Mouse (Mus musculus): ENCODE measurements at regions not wholly inside any gene's neighbourhood (a gene's known extent, or its start where the extent isn't known, plus 50 kb on each side); places are given as distances from the start of the nearest gene placed in this dataset.

DNA sequence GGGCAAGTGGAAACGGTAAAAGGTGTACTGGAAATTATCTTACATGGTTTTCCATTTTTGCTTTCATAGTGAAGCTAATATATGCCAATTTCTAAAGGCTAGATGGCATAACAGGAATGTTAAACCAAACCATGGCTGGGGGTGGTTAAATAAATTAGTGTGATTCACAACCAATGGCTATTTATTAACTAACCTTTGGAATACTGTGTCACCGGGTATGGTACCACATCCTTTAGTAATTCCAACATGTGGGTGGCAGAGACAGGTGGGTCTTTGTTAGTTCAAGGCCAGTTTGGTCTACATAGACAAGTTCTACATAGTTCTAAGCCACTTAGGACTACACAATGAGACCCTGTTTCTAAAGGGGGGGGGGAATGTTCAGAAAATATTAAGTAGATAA is 179.8 kb upstream of the Plxnc1 start:
- no peak for DNase-seq

DNA sequence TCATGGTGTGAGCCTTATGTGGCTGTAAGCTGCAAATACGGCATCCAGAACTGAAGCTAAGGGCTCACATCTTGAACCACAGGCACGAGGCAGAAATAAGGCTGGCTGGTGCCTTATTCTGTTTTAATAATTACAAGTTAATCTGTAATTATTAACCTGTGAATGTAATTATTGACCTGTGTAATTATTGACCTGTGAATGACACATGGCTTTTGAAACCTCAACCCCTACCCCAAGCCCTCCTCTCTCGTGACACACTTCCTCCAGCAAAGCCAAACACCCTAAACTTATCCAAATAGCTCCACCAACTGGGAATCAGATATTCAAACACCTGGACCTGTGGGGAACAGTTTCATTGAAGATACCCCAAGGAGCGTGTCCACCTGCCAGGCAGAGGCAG is 175.4 kb upstream of the Plxnc1 start:
- no peak for DNase-seq

DNA sequence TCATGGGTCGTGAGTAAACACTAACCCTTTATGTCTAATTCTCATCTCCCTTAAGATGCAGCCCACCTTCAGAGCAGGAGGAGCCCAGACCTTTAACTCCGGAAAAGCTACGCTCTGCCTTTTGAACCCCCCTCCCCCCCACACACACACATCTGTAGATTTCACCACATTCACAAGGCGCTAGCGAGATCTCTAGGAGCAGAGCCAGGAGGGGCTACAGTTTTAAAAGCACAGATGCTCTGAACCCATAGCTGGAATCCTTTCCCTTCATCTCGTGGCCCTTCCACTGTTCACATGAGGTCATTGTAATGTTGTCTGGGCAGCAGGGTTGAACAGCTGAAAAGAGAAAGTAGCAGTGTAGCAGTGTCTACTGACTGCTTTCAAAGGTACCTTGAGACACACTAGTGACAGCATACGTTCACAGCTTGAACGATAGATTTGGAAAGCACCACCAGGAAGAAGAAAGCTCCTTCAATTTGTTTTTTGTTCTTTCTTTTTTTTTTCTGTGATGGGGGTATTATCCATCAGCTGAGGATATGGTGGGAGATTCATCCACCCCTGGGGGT is 174.2 kb upstream of the Plxnc1 start:
- DNase-seq: no peak

DNA sequence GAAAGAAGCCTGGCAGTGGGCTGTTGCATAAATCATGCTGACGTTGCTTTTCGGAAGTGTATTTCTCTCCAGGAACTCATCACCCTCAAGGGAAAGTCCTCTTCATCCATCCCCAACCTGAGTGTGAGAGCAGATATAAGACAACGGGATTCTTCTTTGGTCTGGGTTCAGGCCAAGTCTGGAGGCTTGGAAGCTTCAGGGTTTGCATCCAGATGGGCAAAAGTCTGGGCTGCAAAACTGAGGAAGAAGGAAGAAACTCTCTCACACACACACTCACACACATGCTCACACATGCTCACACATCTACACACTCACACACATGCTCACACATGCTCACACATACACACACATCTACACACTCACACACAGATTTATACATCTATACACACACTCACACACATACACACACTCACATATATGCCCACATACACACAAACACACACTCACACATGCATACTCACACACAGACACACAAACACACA is 173.1 kb upstream of the Plxnc1 start:
- no peak for DNase-seq

DNA sequence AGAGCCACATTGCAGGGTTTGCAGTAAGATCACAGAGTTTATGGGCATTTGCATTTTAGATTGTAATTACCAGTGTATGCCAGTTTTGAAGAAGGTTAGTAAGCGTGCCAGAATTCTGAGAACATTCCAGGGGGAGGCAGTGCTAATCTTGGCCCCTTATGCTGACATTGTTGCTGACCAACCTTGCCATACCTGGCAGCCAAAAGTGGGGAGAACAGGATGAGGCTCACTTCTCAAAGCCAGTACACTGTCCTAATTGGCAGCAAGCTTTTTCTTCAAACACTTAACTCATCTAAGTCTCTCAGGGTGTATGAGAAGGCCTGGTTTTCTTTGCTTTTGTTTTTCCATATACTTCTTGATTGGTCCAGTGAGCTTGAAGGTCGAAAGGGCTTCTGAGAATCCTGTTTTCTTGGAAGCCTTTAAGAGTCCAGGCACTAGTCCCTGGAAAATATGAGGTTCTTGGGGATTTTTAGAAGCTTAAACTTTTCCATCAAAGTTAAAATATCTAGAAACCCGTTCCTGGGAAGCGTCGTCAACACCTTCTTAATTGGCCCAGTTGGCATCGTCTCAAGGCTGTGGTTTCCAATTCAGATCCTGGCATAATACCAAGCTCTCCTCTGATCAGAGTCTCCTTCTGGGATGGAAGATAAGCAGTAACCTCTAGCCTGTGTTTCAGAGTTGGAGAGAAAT is 172.6 kb upstream of the Plxnc1 start:
- no peak for DNase-seq

DNA sequence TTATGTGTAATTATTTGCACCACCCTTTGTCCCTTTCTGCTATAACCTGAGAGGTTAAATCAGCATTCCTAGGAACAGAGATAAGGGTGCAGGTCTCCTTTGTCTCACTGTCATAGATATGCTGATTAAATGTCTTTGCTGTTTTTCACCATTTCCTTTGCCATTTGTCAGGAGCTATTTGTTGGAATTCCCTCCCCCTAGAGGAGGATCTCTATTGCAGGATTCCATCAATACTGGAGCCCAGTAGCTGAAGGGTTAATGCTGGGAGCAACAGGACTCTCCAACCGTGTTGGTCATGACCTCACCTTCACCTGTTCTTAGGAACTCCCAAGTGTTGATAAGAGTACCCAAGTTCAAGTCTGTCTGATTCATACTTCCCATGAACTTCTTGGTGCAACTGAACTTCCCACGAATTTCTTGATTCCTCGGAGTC is 172.0 kb upstream of the Plxnc1 start:
- DNase-seq: no peak

DNA sequence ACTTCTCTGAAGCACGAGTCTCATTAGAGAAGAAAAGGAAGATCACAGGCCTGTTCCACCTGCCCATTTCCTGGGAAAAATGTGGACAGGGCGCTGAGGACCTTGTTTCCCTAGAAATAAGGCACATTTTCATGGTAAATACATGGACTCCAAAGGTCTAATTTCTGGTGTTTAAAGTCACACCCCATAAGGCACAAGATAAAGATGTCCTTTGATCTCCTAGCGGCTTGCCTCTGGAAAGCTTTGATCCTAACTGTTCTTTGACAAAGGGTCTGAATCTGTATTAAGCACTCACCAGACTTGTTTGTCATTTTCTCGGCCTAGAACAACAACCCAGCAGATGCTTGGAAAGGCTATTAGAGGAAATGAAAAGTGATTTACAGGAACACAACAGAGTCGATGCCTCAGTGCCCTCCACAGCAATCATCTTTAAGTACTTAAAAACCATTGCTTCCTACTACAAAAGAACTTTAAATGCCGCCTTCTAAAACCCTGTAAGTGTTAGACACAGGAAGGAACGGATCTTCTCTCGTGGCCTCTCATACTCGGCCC is 168.3 kb upstream of the Plxnc1 start:
- DNase-seq: no peak

DNA sequence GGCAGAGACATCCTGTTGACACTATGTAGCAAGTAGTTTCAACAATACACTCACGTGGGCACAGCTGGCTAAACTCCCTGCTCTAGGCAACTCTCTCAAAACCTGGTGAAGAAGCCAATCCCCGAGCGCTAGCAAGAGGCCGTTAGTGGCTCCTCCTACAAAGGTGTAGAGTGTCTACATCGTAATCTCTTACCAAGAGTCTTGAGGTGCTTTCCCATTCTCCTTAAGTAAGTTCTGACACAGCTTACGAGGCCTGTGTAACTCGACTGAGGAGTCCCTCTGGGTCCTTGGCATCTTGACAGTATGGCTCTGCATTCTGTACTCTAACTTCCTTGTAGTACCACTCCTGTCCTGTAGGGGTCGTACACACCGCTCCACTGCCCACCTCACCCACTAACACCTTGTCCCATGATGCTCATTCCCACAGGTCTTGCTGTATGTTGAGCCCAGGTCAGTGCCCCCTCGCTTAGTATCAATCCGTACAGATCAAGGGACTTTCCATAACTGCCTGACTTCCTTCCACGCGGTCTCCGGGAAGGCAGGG is 167.7 kb upstream of the Plxnc1 start:
- no peak for DNase-seq

DNA sequence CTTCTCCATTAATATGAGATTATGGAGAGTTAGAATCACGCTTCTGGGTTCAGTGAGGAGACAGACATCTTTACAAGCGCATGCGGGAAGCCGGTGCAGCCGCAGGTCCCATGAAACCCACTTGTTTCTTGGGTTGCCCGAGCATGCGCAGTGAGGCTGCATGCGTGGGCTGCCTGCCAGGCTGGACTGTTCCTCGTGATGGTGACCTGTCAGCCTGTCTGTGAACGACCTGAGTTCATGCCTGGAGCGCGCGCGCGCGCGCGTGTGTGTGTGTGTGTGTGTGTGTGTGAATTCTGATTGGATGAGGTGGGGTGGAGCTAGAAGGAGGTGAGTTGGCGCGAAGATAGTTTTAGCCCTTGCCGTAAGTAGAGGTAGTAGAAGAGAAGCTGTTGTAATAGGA is 166.2 kb upstream of the Plxnc1 start:
- DNase-seq: no peak

DNA sequence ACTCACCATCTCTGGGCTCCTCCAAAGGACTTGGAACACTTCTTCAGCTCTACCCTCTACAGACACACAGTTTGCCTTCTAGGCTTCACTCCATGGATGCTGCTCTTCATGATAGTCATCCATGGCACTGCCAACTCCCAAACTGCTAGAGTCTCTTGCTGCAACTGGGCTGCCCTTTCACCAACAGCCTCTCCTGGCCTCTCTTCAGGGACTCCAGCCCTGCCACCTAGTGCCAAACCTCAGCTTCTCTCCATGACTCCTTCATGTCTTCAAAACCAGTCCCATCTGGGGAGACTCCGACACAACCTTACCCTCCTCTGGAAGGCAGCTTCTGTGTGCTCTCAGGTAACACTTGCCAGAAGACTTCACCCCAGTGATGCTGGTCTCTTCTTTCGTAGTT is 164.9 kb upstream of the Plxnc1 start:
- DNase-seq: no peak

DNA sequence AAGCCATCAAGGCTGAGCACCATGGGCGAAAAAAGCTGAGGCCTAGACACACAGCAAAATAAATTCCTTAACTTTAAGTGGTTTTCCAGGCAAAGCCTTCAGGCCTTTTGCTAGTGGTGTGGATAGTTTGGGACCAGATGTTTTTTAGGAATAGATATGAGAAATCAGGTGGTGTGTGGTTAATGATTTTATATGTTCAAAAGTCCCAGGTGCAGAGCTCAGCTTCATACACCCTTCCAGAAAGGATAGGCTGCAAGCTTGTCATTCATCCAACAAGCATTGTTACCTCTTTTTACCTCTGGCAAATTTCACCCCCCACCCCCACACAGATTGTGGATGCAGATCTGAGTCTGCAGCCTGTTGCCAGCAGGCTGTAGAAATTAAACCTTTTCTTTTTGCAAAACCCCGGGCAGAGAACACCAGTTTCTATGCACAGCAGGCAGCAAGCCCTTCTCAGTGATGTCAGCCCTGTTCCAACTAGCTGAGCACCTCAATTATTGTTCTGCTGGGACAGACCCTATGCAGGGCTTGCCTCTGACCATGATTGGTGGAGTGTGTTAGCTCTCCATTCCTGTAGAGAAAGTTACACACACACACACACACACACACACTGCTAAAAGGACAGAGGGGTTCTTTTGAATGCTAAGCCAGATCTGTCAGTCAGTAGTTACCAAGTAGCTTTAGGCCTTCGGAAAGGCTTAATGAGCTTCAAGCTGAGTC is 163.1 kb upstream of the Plxnc1 start:
- DNase-seq: peak; percentile 48

DNA sequence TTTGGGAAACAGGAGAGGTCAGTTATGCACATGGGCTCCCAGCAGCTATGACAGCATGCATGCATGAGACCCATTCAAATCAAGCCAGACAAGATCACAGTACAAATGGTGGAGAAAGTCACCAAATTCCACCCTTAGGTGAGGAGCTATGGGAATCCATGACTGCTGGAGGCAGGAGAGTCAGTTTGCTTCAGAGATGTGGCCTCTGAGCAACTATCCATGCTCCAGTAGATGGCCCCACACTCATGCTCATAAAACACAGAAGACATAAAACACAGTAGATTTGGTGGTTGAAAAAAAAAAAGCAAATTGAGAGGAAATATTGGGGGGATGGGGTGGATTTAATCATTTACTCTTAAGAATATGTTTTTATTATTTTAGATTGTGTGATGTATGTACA is 159.2 kb upstream of the Plxnc1 start:
- no peak for DNase-seq

DNA sequence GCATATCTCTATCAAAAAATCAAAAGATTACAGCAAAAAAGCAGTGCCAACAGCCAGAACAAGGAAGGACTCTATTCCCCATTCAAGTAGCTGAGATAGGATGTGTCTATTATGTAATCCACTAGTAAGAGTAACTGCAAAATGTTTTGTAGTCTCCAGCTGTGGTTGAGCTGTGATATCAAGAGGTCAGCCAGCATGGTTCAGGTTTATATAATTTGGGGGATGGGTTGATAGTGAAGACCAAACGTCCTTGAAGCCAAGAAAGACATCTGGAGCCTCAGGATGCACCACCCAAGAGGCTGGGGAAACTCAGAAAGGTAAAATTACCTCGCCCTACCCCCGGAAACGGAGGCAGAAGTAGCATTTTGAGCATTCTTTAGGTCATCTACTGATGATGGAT is 158.3 kb upstream of the Plxnc1 start:
- no peak for DNase-seq

DNA sequence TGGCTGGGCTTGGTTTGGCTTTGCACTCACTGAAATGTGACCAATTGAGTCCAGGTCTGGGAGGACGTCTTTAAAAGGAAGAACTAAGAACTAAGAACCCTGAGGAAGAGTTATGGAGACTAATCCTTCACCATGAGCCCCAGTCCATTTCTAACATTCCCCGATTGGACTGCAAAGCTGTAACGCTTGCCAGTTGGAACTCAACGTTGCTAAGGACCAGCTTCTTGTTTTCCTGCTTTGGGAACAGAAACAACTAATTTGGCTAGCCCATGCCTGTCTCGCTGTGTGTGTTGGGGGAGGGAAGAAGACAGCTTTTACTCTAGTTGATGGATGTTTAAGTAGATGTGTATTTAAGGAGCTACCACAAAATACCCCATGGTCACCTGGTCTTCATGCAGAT is 155.3 kb upstream of the Plxnc1 start:
- DNase-seq: no peak

DNA sequence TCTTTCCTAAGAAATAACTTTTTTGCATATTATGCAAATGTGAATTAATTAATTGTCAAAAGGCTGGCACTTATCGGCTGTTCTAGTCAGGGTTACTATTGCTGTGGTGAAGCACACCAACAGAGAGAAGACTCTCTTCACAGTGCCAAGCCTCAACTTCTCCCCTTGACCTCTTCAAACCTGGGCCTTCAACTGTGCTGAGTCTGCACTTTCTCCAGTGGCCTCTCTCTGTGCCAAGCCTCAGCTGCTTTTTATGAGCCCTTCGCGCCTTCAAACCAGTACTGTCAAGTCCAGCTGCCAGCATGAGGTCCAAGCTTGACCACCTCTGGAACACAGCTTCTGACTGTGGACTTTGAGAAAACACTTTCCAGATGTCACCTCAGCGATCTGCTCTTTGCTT is 151.2 kb upstream of the Plxnc1 start:
- no peak for DNase-seq

DNA sequence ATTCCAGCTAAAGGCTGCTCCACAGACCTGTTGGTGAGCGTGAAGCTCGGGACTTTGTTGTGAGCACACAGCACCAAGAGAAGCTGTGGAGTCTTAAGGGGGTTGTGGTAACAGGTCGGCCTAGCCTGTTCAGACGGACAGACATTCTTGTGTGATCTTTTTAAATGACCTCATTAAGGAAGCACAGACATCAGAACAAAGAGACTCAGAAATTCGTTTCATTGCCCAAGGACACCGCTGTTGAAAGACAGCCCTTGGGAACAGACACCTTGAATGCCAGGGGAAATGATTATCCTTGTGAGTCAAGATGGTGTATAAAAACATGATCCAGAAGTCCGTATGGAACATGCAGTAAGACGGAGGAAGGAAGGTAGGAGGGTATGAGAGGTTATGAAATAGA is 150.1 kb upstream of the Plxnc1 start:
- no peak for DNase-seq

DNA sequence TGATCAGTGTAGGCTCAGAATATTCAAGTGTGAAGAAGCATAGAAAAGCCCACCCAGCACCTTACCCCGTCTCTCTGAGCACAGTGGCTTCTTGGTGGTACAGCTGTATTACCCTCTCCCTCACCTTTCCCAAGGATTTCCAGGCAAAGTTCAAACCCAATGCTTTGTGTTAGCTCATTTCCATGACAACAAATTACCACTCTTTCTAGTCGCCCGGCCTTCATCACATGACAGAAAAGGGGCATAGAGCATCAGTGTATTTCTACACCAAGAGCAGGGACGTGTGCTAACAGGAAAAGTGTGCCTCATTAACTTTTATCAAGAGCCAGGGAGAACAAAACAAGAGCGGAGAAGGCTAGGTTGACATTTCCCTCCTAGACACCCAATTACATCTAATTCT is 148.6 kb upstream of the Plxnc1 start:
- no peak for DNase-seq

DNA sequence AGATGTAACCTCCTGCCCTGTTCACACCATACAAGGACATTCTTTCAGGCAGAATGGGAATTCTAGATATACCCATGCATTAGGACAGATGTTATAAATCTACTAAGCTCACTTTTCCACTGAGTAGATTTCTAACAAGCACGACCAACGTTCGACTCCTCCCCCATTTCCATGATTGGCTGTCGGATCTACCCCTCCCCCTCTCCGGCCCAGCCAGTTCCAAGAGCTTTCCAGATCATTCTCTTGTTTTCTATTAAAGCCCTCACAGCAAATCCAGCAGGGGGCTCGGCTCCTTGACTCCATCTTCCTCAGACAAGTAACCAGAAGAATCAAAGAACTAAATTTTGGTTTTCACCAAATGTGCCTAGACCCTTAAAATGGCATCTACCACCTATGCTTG is 146.5 kb upstream of the Plxnc1 start:
- DNase-seq: no peak

DNA sequence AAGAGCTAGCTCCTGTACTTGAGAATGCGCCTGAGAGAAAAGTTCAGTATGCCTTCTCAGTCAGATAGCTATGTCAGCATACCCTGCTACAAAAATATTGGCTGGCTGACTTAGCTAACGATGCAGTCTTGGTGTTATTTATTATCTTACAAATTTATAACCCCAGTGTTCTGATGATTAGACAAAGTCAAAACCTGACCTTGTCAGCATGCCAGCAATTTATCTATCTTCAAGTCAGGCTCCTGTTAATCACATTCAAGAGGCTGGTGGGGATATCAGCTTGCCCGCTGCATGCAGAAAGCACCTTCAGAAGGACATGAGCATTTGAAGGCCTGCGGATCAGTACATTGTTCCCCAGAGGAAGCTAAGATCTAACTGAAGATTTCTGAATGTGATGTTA is 146.0 kb upstream of the Plxnc1 start:
- no peak for DNase-seq

DNA sequence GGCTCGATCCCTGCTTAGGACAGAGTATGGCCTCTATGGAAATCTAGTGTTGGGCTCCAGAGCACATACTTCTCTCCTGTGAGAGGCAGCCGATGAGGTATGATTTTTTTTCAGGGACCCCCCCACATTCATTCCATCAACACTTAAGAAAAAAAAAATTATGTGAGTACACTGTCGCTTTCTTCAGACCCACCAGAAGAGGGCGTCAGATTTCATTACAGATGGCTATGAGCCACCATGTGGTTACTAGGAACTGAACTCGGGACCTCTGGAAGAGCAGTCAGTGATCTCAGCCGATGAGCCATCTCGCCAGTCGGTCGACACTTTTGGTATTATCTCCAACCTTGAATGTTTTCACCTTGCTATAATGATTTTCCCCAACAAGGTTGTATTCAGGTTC is 145.4 kb upstream of the Plxnc1 start:
- DNase-seq: no peak

DNA sequence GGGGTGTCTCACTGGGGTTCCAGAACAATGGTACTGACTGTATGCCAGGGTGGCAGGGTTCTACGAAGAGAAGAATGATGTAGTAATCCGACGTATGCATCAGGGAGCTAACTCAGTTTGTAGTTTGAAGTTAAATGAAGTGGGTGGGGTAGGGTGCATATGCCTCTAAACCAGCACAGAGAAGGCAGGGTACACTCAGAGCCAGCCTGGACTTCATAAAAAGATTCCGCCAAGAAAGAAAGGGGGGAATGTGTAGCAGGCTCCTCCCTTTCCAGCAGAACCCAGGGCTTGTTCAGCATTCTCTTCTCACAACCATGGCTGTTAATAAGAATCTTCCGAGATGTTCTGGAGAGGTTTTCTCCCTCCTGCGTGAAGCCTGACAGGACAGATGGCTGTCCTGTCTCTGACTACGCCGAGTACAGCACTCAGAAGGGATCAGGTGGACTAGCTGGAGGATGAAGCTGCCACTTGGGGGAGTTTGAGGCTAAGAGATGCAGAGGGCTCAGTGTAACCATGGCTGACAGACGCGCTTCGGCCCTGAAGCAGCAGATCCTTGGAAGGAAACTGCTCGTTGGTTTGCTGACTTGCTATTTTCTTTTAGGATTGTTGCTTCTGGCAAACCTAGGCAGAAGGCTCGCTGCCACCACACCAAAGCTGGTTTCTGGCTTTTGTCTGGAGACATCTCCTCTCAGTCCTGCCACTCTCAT is 143.4 kb upstream of the Plxnc1 start:
- DNase-seq: peak; percentile 78

DNA sequence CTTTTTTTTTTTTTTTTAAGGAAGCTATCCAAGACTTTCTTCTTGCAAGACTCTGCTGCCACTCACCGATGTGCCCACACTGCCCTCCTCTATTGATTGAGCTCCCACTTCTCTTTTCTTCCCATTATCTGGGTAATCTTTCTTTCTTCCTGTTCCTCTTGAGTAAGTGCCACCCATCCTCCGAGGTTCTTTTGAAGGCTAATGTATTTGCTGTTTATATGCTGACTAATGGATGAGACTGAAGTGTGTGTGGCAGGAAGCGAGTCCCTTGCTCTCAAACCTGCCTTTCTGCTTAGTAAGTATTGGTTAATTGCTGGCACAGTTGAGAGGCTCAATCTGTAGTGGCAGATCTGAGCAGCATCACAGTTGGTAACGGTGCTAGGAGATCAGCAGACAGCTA is 142.1 kb upstream of the Plxnc1 start:
- no peak for DNase-seq

DNA sequence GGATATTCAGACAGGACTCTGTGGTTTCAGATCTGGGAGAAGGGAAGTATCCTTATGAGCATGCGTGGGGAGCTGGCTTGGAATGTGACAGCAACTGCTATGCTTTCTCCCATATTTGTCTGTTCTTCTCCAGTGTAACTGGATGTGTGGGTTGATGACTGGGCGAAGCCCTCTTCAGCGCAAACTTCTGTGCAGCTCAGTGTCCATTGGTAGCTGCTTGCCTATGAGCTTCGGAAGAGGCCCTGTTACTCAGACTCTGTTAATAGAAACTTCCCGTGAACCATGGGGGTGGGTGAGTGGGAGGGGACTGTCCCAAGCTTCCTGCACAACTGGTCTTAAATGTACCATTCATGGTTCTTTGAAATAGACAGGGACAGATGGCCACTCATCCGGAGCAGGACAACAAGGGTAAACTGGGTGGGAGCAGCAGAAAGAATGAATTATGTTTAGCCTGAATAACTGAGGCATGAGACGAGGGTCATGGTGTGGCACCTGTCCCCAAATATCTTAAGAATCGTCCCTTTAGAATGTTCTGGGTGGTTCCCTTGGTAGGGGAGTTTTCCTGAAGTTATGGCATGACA is 141.1 kb upstream of the Plxnc1 start:
- DNase-seq: no peak
